ENCODE assay signal across 9 mouse cellular contexts in the genomic region with DNA sequence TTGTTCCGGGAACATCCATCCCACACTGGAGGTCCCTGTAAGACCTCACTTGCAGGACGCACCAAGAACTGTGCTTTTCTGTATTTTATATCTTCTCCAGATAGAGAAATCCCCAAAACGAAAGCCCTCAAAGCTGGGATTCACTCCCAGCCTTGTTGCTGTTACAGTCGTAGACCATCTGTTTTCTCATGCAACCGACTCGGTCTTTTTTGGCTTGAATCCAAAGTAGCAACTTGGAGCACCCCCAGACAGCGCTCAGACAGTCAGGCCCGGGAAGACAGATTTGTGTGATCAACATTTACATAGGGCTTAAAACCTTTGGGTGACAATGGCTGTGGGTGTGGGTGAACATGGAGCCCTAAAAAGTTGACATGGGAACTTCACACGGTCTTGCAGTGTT. TPM values are rescaled to one million over a fixed set of nuclear protein-coding genes. Genes with fewer than 3 reads are reported as not detected.
DNase-seq lines count a peak whose midpoint lies in the region; ATAC-seq and TF ChIP-seq lines count a peak whose summit lies in the region.
"Had no signal": no experiment of that assay in that cellular context is flagged by ENCODE, and none has a peak within 500 bp of the region (broad histone marks: within the 10 kb centered on the region; RNA-seq: fewer than 3 reads in every experiment).

No protein-coding gene starts in this region.

- H3K4me2 ChIP-seq in forebrain, embryonic 13.5 days, result no peak overlapping the region
- peak overlapping the region; percentile 55 for H3K4me2 ChIP-seq in intestine, embryonic 15.5 days (replicated peaks)
- H3K4me2 ChIP-seq in liver, embryonic 12.5 days, result peak overlapping the region; percentile 68

- no peak for DNase-seq in forebrain, embryonic 10.5 days (ENCODE audit: extremely low spot score, low spot score)
- DNase-seq in spleen, adult 2 months (ENCODE audit: low read depth in 1 of 2, low spot score in 2 of 2), result no peak
- DNase-seq in spleen, adult 18-20 months, result no peak
- DNase-seq in adrenal gland, adult 18-20 months (ENCODE audit: low spot score in 2 of 2), result no peak

- H3K4me1 ChIP-seq in forebrain, embryonic 13.5 days, result peaks cover 22% of the 10 kb centered on the region
- H3K4me1 ChIP-seq in forebrain, embryonic 10.5 days, result peaks cover 27% of the 10 kb centered on the region
- peaks cover 25% of the 10 kb centered on the region; the same call in 1 of the 2 replicates for H3K4me1 ChIP-seq in spleen, adult 2 months (ENCODE audit: control insufficient read depth, insufficient read depth, insufficient read length)
- H3K4me1 ChIP-seq in intestine, embryonic 15.5 days (replicated peaks), result peaks cover 27% of the 10 kb centered on the region
- H3K4me1 ChIP-seq in liver, embryonic 12.5 days, result peaks cover 54% of the 10 kb centered on the region

- H3K36me3 ChIP-seq in forebrain, embryonic 13.5 days (ENCODE audit: poor library complexity, severe bottlenecking), result no peaks in the 10 kb centered on the region
- H3K36me3 ChIP-seq in forebrain, embryonic 10.5 days (replicated peaks), result no peaks in the 10 kb centered on the region
- H3K36me3 ChIP-seq in spleen, adult 2 months (ENCODE audit: control insufficient read depth, insufficient read depth, low read length), result no peaks in the 10 kb centered on the region
- no peaks in the 10 kb centered on the region for H3K36me3 ChIP-seq in intestine, embryonic 15.5 days
- no peaks in the 10 kb centered on the region for H3K36me3 ChIP-seq in liver, embryonic 12.5 days

- no peak for TF ChIP-seq CTCF in spleen, adult 2 months (IDR thresholded peaks at IDR 0.05; ENCODE audit: extremely low read depth, insufficient read depth, insufficient read length, insufficient replicate concordance)

- WGBS in forebrain, embryonic 13.5 days, result 66% methylated on average over 9 of the region's 9 CpGs
- WGBS in forebrain, embryonic 10.5 days, result 95% methylated on average over 9 of the region's 9 CpGs
- 21% methylated on average over 9 of the region's 9 CpGs for WGBS in spleen, adult 2 months
- WGBS in intestine, embryonic 15.5 days, result 28% methylated on average over 9 of the region's 9 CpGs
- WGBS in liver, embryonic 12.5 days (ENCODE audit: insufficient replicate concordance), result 67% methylated on average over 9 of the region's 9 CpGs

- H3K9ac ChIP-seq in forebrain, embryonic 13.5 days, result no peak overlapping the region
- no peak overlapping the region for H3K9ac ChIP-seq in intestine, embryonic 15.5 days
- no peak overlapping the region for H3K9ac ChIP-seq in liver, embryonic 12.5 days

- H3K27me3 ChIP-seq in forebrain, embryonic 13.5 days, result no peaks in the 10 kb centered on the region
- no peaks in the 10 kb centered on the region for H3K27me3 ChIP-seq in forebrain, embryonic 10.5 days (ENCODE audit: poor library complexity, severe bottlenecking)
- H3K27me3 ChIP-seq in spleen, adult 2 months (ENCODE audit: control insufficient read depth, insufficient read depth, low read length), result no peaks in the 10 kb centered on the region
- no peaks in the 10 kb centered on the region for H3K27me3 ChIP-seq in intestine, embryonic 15.5 days (replicated peaks)
- H3K27me3 ChIP-seq in liver, embryonic 12.5 days (replicated peaks), result no peaks in the 10 kb centered on the region

- H3K27ac ChIP-seq in forebrain, embryonic 13.5 days, result peak overlapping the region; percentile 27; the same call in 1 of the 2 replicates
- H3K27ac ChIP-seq in forebrain, embryonic 10.5 days, result no peak overlapping the region
- peak overlapping the region; percentile 86 for H3K27ac ChIP-seq in spleen, adult 2 months (ENCODE audit: insufficient read depth, low read length)
- peak overlapping the region; percentile 91 for H3K27ac ChIP-seq in intestine, embryonic 15.5 days
- peak overlapping the region; percentile 55; the same call in 1 of the 2 replicates for H3K27ac ChIP-seq in liver, embryonic 12.5 days

- peak; percentile 81 for ATAC-seq in forebrain, embryonic 13.5 days
- ATAC-seq in intestine, embryonic 15.5 days, result peak; percentile 3; the same call in 1 of the 2 replicates
- no peak for ATAC-seq in liver, embryonic 12.5 days
- no peak for ATAC-seq in megakaryocyte progenitor cell, adult 5-6 weeks (replicated peaks; ENCODE audit: poor library complexity)

- no peak overlapping the region for H3K4me3 ChIP-seq in forebrain, embryonic 13.5 days
- no peak overlapping the region for H3K4me3 ChIP-seq in forebrain, embryonic 10.5 days
- H3K4me3 ChIP-seq in spleen, adult 2 months (ENCODE audit: extremely low read depth, insufficient read depth, insufficient read length), result no peak overlapping the region
- H3K4me3 ChIP-seq in intestine, embryonic 15.5 days (replicated peaks), result no peak overlapping the region
- no peak overlapping the region for H3K4me3 ChIP-seq in liver, embryonic 12.5 days
- H3K4me3 ChIP-seq: myocyte had no signal

- no peaks in the 10 kb centered on the region for H3K9me3 ChIP-seq in forebrain, embryonic 13.5 days (replicated peaks)
- no peaks in the 10 kb centered on the region for H3K9me3 ChIP-seq in forebrain, embryonic 10.5 days
- no peaks in the 10 kb centered on the region for H3K9me3 ChIP-seq in intestine, embryonic 15.5 days
- no peaks in the 10 kb centered on the region for H3K9me3 ChIP-seq in liver, embryonic 12.5 days (replicated peaks)

- TF ChIP-seq POLR2A in spleen, adult 2 months (IDR thresholded peaks at IDR 0.05; ENCODE audit: low read depth, low read length), result no peak

RNA-seq across cellular contexts. Expression of gene Klf3, which starts 59.1 kb away (rescaled TPM):
- polyA plus RNA-seq in forebrain, embryonic 13.5 days (2015; fragmentation: Nextera tagmentation; extraction: Ambion mirVana), result 24.0 and 25.1 TPM in 2 replicates
- polyA plus RNA-seq in forebrain, embryonic 10.5 days (2016; fragmentation: Nextera tagmentation; extraction: Ambion mirVana), result 43.0 and 50.0 TPM in 2 replicates
- 75.2 and 111 TPM in 2 replicates for polyA plus RNA-seq in spleen, adult 2 months (2012; rRNA removed)
- 87.6 and 91.8 TPM in 2 replicates for polyA plus RNA-seq in intestine, embryonic 15.5 days (2015; fragmentation: Nextera tagmentation; extraction: Ambion mirVana)
- 91.2 and 105 TPM in 2 replicates for polyA plus RNA-seq in liver, embryonic 12.5 days (2016; fragmentation: Nextera tagmentation; extraction: Ambion mirVana)
- 30.7 and 42.7 TPM in 2 replicates for total RNA-seq in megakaryocyte progenitor cell, adult 5-6 weeks (2015)
- total RNA-seq in megakaryocyte progenitor cell, adult 5-6 weeks (2017), result 9.4 and 12.5 TPM in 2 replicates
- 10 to 100 TPM; 48.2 to 57.3 TPM for total RNA-seq in adrenal gland, adult 18-20 months (2021)

Comparison
In these comparisons a context has a peak if more than half of its experiments do, and no peak if none do; other contexts are left out.
1. ATAC-seq: peak in forebrain, embryonic 13.5 days (single experiment) and intestine, embryonic 15.5 days (single experiment); none in liver, embryonic 12.5 days (single experiment) and megakaryocyte progenitor cell, adult 5-6 weeks (single experiment).